Mouse (Mus musculus): ENCODE data around the gene Epha5. TPM values are rescaled to one million over a fixed set of nuclear protein-coding genes. Genes with fewer than 3 reads are reported as not detected.

Gene Epha5
- polyA plus RNA-seq, 1 experiment from 2014 or later, result 1.3 TPM

DNA sequence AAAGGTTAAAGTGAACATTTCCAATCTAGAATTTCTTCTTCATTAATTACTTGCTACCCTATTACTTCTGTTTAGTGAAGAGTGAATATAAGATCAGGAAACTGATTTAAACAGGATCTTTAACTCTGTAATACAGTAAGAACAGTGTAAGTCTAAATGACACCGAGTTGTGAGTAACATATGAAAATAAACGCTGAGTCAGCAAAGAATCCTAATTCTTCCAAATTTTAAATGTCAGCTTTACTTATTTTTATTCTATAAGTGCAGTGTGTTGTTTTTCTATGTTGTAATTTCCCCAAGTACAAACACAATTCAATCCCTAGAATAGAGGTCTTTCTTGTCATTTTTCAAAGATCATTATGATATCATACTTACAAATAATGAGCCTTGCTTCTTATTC is 363.3 kb downstream of the Epha5 start:
- no peaks in the 10 kb centered on the region for H3K36me3 ChIP-seq
- H3K4me2 ChIP-seq (replicated peaks), result no peak overlapping the region
- H3K4me3 ChIP-seq (replicated peaks), result no peak overlapping the region
- H3K9me3 ChIP-seq, result no peaks in the 10 kb centered on the region
- H3K27ac ChIP-seq, result no peak overlapping the region
- H3K9ac ChIP-seq, result no peak overlapping the region
- no peaks in the 10 kb centered on the region for H3K27me3 ChIP-seq (replicated peaks)
- no peaks in the 10 kb centered on the region for H3K4me1 ChIP-seq (replicated peaks)
- ATAC-seq, result no peak
- WGBS, result 92% methylated on average over 2 of the region's 2 CpGs

- H3K4me3 ChIP-seq (replicated peaks), result no peak overlapping the region
- ATAC-seq, result no peak
- no peak overlapping the region for H3K4me2 ChIP-seq (replicated peaks)
- H3K27ac ChIP-seq, result no peak overlapping the region
- H3K27me3 ChIP-seq (replicated peaks), result no peaks in the 10 kb centered on the region
- H3K9ac ChIP-seq, result no peak overlapping the region
- no peaks in the 10 kb centered on the region for H3K36me3 ChIP-seq
- no peaks in the 10 kb centered on the region for H3K4me1 ChIP-seq (replicated peaks)
- WGBS, result 83% methylated on average over 1 of the region's 1 CpGs
- H3K9me3 ChIP-seq, result no peaks in the 10 kb centered on the region
Measured at GRCm38 (mm10) chr5:84037250-84037963, 379.8 kb downstream of the Epha5 start.

All from intestine, embryonic 15.5 days (tissue).